Mouse (Mus musculus) embryo, embryonic 11.5 days (tissue): ENCODE data around the gene Accs.
A peak's percentile ranks its signal among the peaks of the same experiment; 100 is the strongest.

Experiments
- DNase-seq: peaks from one replicate; pipeline ENCODE4 v3.0.0-alpha.2; 2012; ENCODE audit warnings: low read depth, low spot score

The Accs gene

DNA sequence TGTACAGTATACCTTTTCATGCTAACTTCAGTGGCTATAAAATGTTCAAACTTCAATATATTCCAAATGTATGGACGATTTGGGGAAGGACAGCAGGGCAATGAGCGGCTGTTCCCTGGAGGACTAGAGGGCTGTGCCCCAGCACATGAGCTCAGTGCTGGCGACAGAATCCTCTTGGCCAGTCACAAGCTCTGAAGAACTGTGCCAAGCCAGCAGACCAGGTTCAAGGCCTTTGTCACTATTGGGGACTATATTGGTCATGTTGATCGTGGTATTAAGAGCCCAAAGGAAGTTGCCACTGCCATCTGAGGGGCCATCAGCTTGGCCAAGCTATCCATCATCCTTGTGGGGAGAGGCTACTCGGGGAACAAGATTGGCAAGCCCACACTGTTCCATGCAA, 55.4 kb downstream of the Accs start:
- no peak for DNase-seq

DNA sequence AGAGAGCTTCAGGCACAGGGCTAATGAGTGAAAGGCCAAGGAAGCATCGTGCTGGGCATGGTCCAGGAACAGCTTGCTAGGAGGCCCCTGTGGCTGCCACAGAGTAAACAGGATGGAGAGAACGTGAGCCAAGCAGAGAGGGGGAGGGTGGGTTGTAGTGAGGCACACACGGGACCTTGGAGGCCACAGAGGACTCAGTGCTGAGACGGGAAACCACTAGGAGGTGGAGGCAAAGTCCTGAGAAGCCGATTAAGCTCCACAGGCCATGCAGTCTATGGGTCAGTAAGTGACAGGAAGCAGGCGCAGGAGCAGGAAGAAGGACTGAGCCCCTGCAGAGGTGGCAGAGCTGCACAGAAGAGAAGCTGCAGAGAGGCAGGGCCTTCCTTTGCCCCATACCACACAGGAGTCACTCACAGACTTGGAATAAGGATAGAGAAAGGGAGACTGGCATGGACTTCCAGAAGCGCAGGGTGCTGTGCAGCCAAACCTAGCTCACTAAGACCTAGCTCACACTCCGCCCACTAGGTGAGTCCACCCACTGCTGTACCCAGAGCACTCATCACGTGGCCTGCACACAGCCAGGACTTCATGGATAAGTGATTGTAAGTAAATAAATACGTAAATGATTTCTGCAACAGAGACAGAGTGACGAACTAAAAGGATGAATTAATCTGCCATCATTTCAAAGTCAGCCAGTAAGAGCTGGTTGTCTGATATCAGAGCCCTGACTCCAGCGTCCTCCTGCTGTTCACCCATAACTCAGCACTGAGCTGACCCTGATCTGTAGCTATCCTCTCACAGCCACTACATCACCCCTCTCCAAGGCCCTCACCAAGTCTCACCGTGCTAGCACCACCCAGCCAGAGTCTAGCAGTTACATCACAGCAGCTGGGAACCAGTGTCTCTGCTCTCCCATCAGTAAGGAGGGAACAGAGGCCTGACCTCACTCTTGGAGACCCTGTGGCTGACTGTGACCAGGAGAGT, 57.9 kb downstream of the Accs start:
- no peak for DNase-seq

DNA sequence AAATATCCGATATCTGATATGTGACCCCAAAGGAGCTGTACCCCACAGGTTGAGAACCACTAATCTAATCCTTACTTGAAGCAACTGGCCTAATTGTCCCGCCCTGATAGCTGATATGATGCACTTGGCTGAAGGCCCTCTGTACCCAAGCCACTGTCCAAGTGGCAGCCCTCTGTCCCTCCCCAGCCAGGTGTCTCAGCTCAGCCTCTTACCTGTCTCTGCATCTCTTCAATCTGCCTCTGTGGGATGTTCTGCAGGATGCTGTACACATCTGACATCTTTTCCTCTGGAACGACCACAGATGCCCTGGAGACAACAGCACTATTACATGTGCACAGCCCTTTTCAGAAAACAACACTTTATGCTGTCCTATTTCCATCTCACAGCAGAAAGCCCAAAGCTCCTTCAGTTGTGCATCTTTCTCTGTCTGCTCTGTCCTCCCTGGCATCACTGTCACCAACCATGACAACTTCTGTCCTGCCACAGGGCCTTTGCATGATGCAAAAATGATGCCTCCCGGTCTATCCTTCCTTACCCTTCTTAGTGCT, 58.9 kb downstream of the Accs start:
- no peak for DNase-seq

DNA sequence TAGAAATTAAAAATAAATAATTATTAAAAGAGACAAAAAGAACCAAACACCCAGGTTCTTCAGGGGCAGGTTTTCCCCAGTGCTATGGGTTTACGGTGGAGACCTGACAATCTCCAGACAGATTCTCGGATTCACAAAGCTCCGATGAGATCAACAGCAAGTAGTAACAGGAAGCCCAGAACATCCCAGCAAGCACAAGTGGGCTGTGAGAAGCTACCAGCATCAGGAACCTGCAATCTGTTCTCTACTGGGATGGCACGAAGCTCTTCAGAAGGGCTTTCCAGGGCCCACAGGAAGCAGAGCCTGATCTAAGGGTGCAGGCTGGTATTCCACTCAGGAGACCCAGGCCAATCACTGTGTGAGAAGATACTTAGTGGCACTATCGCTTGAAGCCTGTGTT, 61.2 kb downstream of the Accs start:
- no peak for DNase-seq

DNA sequence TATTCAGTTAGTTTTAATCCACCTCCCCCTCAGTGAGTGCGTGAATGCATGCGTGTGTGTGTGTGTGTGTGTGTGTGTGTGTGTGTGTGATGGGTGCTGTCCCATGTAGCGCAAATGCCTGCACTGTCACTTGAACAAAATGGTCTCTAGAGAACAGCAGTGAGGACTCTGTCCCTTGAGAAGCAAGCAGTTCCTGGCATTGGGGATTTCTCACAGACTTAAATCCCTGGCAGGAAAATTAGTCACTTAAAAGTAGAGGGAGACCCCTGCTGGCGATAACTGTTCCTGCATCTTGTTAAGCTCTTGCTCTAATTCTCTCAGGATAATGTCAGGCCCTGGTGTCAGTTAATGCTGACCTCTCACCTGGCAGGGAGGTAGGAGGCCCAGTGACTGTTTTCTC, 63.6 kb downstream of the Accs start:
- peak; percentile 74 for DNase-seq

GRCm38 (mm10) chr2:93785432-93785798, 64.3 kb downstream of the Accs start:
- DNase-seq = no peak

GRCm38 (mm10) chr2:93784721-93785431, 64.9 kb downstream of the Accs start:
- DNase-seq = no peak

DNA sequence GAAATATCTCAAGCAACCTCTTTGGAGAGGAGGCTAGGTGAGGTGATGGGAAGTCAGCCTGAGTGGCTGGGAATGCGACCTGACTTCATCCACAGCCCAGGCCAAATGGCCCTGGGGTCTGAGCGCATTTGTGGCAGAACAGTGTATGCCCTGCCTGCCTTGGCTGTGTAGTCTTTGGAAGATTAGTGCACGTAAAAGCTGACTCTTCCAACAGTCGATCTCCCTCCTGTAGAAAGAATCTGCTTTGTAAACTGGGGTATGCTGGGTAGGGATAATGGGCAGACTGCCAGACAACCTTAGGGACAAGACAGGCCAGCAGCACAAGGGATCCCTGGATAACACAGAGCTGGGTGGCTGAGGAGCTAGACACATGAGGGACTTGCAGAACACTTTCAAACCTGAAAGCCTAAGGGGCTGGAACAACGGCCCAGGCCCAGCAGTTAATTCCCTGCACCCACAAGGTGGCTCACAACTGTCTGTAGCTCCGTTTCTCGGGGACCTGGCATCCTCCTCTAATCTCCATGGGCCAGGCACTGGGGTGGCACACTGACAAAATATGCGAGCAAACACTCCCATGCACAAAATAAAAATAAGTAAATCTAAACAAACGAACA, 65.7 kb downstream of the Accs start:
- no peak for DNase-seq
